8 mouse cellular contexts compared by ENCODE assay signal in genomic region chr2:73279271-73280038, GRCm38 (mm10). TPM values are rescaled to one million over a fixed set of nuclear protein-coding genes. Genes with fewer than 3 reads are reported as not detected.
DNase-seq lines count a peak whose midpoint lies in the region; ATAC-seq and TF ChIP-seq lines count a peak whose summit lies in the region.

No protein-coding gene starts in this region.

- H3K27ac ChIP-seq in heart, embryonic 11.5 days (ENCODE audit: low read depth, low read length): no peak overlapping the region
- H3K27ac ChIP-seq in ES-E14 (ENCODE audit: insufficient read depth, low read depth, low read length, poor library complexity, severe bottlenecking): no peak overlapping the region
- H3K27ac ChIP-seq in heart, embryonic 16.5 days (ENCODE audit: low read length): no peak overlapping the region
- H3K27ac ChIP-seq in midbrain, embryonic 11.5 days (ENCODE audit: low read depth, low read length): no peak overlapping the region

- peak overlapping the region; percentile 61 for H3K4me2 ChIP-seq in heart, embryonic 11.5 days
- H3K4me2 ChIP-seq in heart, embryonic 16.5 days (ENCODE audit: low read depth, low read length): peak overlapping the region; percentile 50
- H3K4me2 ChIP-seq in midbrain, embryonic 11.5 days: peak overlapping the region; percentile 36

- no peak overlapping the region for H3K9ac ChIP-seq in heart, embryonic 11.5 days (ENCODE audit: low read depth, low read length)
- no peak overlapping the region for H3K9ac ChIP-seq in ES-E14 (ENCODE audit: insufficient read depth, low read depth, low read length, poor library complexity, severe bottlenecking)
- H3K9ac ChIP-seq in heart, embryonic 16.5 days (ENCODE audit: low read length): no peak overlapping the region
- H3K9ac ChIP-seq in midbrain, embryonic 11.5 days (ENCODE audit: low read length): no peak overlapping the region

- H3K9me3 ChIP-seq in heart, embryonic 11.5 days (replicated peaks; ENCODE audit: control insufficient read depth, low read length): no peaks in the 10 kb centered on the region
- no peaks in the 10 kb centered on the region for H3K9me3 ChIP-seq in ES-E14 (ENCODE audit: control insufficient read depth, insufficient read depth, low read depth, low read length)
- no peaks in the 10 kb centered on the region for H3K9me3 ChIP-seq in heart, embryonic 16.5 days (replicated peaks; ENCODE audit: control insufficient read depth, low read length)
- no peaks in the 10 kb centered on the region for H3K9me3 ChIP-seq in midbrain, embryonic 11.5 days (ENCODE audit: control insufficient read depth, low read length)

- in situ Hi-C loops in ES-E14 (cut with MboI; ENCODE audit: low sequenced_read_pairs in 2 of 2, unreplicated experiment in 2 of 2): loop anchor here in 1 of 2 experiments (10.0 to 25.0 kb wide), 4 partner anchors 215 to 1745 kb away; partner anchors contain the start of gene Hoxd13

- H3K36me3 ChIP-seq in heart, embryonic 11.5 days (ENCODE audit: control insufficient read depth, insufficient read depth, low read length): no peaks in the 10 kb centered on the region
- H3K36me3 ChIP-seq in ES-E14 (ENCODE audit: control insufficient read depth, insufficient read depth, low read length, poor library complexity, severe bottlenecking): no peaks in the 10 kb centered on the region
- H3K36me3 ChIP-seq in heart, embryonic 16.5 days (ENCODE audit: control insufficient read depth, insufficient read depth): no peaks in the 10 kb centered on the region
- H3K36me3 ChIP-seq in midbrain, embryonic 11.5 days (ENCODE audit: control insufficient read depth, insufficient read depth, low read length): no peaks in the 10 kb centered on the region

- DNase-seq in heart, postnatal 36 days: no peak
- DNase-seq in ES-E14 (ENCODE audit: low read depth, low spot score): no peak
- DNase-seq in midbrain, embryonic 11.5 days (ENCODE audit: low spot score, missing footprints): peak; percentile 95
- no peak for DNase-seq in adrenal gland, postnatal 4 days (ENCODE audit: low spot score in 2 of 2)
- DNase-seq in left cerebral cortex, adult 9 months (ENCODE audit: low spot score in 2 of 2): no peak
- no peak for DNase-seq in frontal cortex, postnatal 36 days (ENCODE audit: low spot score in 2 of 2)

- intact Hi-C loops in heart, postnatal 36 days (cut with DNase I): loop anchor here (5.0 to 10.0 kb wide), 3 partner anchors 215 to 1415 kb away; partner anchors contain the start of genes Hoxd10 and Hoxd9

- WGBS in heart, embryonic 11.5 days (ENCODE audit: insufficient replicate concordance): 2% methylated on average over 31 of the region's 31 CpGs
- 3% methylated on average over 31 of the region's 31 CpGs for WGBS in heart, embryonic 16.5 days
- 1% methylated on average over 29 of the region's 31 CpGs for WGBS in midbrain, embryonic 11.5 days

- peaks cover 53% of the 10 kb centered on the region for H3K27me3 ChIP-seq in heart, embryonic 11.5 days (ENCODE audit: control insufficient read depth, insufficient read depth, low read length)
- H3K27me3 ChIP-seq in heart, embryonic 16.5 days (ENCODE audit: control insufficient read depth, insufficient read depth, low read length): peaks cover 45% of the 10 kb centered on the region
- peaks cover 58% of the 10 kb centered on the region for H3K27me3 ChIP-seq in midbrain, embryonic 11.5 days (ENCODE audit: control insufficient read depth, insufficient read depth, low read length)

- ATAC-seq in heart, embryonic 11.5 days (replicated peaks; ENCODE audit: insufficient number of reproducible peaks, low FRiP score, low TSS enrichment): no peak
- ATAC-seq in heart, embryonic 16.5 days (replicated peaks; ENCODE audit: extremely low read depth, insufficient read depth, low FRiP score): no peak
- 0 out of 2 replicates have a peak, but pooled peaks have one; percentile 2 for ATAC-seq in midbrain, embryonic 11.5 days (ENCODE audit: low FRiP score)

- H3K4me3 ChIP-seq in heart, embryonic 11.5 days (ENCODE audit: low read depth, low read length): peak overlapping the region; percentile 31
- peak overlapping the region; percentile 49 to 50 for H3K4me3 ChIP-seq in ES-E14 (ENCODE audit: insufficient read depth in 1 of 2, low read depth in 1 of 2, low read length in 2 of 2, poor library complexity in 1 of 2, severe bottlenecking in 1 of 2)
- peak overlapping the region; percentile 34 for H3K4me3 ChIP-seq in heart, embryonic 16.5 days (ENCODE audit: low read length)
- peak overlapping the region; percentile 20; the same call in 1 of the 2 replicates for H3K4me3 ChIP-seq in midbrain, embryonic 11.5 days (ENCODE audit: low read depth, low read length)

- H3K4me1 ChIP-seq in heart, embryonic 11.5 days (ENCODE audit: control insufficient read depth, insufficient read depth, low read length): peaks cover 25% of the 10 kb centered on the region
- peaks cover 0 to 5% of the 10 kb centered on the region in 2 experiments; a peak in 1 of 4 replicates for H3K4me1 ChIP-seq in ES-E14 (ENCODE audit: control insufficient read depth in 2 of 2, insufficient read depth in 2 of 2, low read length in 2 of 2, poor library complexity in 1 of 2)
- H3K4me1 ChIP-seq in heart, embryonic 16.5 days (ENCODE audit: control insufficient read depth, insufficient read depth, low read length): peaks cover 26% of the 10 kb centered on the region
- peaks cover 32% of the 10 kb centered on the region for H3K4me1 ChIP-seq in midbrain, embryonic 11.5 days (ENCODE audit: control insufficient read depth, insufficient read depth, low read length)

TF ChIP-seq in ES-E14, 5 proteins besides CTCF, POLR2A, EP300 and RAD21:
- no peak for TF ChIP-seq CHD2 (IDR thresholded peaks at IDR 0.05; ENCODE audit: low read depth, low read length)

RNA-seq across cellular contexts. Expression of gene Sp9, which starts 7.7 kb away (rescaled TPM):
- 0.04 TPM in 1 of 2 replicates, not detected in the other for polyA plus RNA-seq in heart, embryonic 11.5 days (2014; fragmentation: Nextera tagmentation; extraction: Ambion mirVana)
- not detected for total RNA-seq in heart, postnatal 36 days (2021)
- total RNA-seq in ES-E14 (2012; rRNA removed): 0.74 and 0.80 TPM in 2 replicates
- polyA plus RNA-seq in heart, embryonic 16.5 days (2015; fragmentation: Nextera tagmentation; extraction: Ambion mirVana): not detected in 2 replicates
- 2.8 and 3.3 TPM in 2 replicates for polyA plus RNA-seq in midbrain, embryonic 11.5 days (2014; fragmentation: Nextera tagmentation; extraction: Ambion mirVana)
- total RNA-seq in adrenal gland, postnatal 4 days (2021): under 1 TPM in 1 of 2 experiments, not detected in 1; 0.20 TPM

RNA-seq across cellular contexts. Expression of gene Scrn3, which starts 32.9 kb away (rescaled TPM):
- polyA plus RNA-seq in heart, embryonic 11.5 days (2014; fragmentation: Nextera tagmentation; extraction: Ambion mirVana): 12.5 and 17.5 TPM in 2 replicates
- total RNA-seq in heart, postnatal 36 days (2021): 10 to 100 TPM; 23.2 to 24.3 TPM
- 5.9 and 10.6 TPM in 2 replicates for total RNA-seq in ES-E14 (2012; rRNA removed)
- polyA plus RNA-seq in heart, embryonic 16.5 days (2015; fragmentation: Nextera tagmentation; extraction: Ambion mirVana): 15.6 and 19.2 TPM in 2 replicates
- polyA plus RNA-seq in midbrain, embryonic 11.5 days (2014; fragmentation: Nextera tagmentation; extraction: Ambion mirVana): 10.7 and 11.7 TPM in 2 replicates
- total RNA-seq in adrenal gland, postnatal 4 days (2021): 10 to 100 TPM; 15.1 to 22.8 TPM

RNA-seq across cellular contexts. Expression of gene Cir1, which starts 33.0 kb away (rescaled TPM):
- polyA plus RNA-seq in heart, embryonic 11.5 days (2014; fragmentation: Nextera tagmentation; extraction: Ambion mirVana): 17.1 and 17.6 TPM in 2 replicates
- 10 to 100 TPM; 18.1 to 20.5 TPM for total RNA-seq in heart, postnatal 36 days (2021)
- total RNA-seq in ES-E14 (2012; rRNA removed): 6.6 and 7.4 TPM in 2 replicates
- 13.3 and 14.2 TPM in 2 replicates for polyA plus RNA-seq in heart, embryonic 16.5 days (2015; fragmentation: Nextera tagmentation; extraction: Ambion mirVana)
- 21.4 and 25.5 TPM in 2 replicates for polyA plus RNA-seq in midbrain, embryonic 11.5 days (2014; fragmentation: Nextera tagmentation; extraction: Ambion mirVana)
- total RNA-seq in adrenal gland, postnatal 4 days (2021): 10 to 100 TPM; 25.3 to 28.8 TPM
